Comparison of ENCODE assay signal across 23 mouse cellular contexts in genomic region chr11:75344163-75344562, GRCm38 (mm10). TPM values are rescaled to one million over a fixed set of nuclear protein-coding genes. Genes with fewer than 3 reads are reported as not detected.
DNase-seq lines count a peak whose midpoint lies in the region; ATAC-seq lines count a peak whose summit lies in the region.
"Had no signal": no experiment of that assay in that cellular context is flagged by ENCODE, and none has a peak within 500 bp of the region (broad histone marks: within the 10 kb centered on the region; RNA-seq: fewer than 3 reads in every experiment).

No protein-coding gene starts in this region.

- peaks cover 16% of the 10 kb centered on the region for H3K4me1 ChIP-seq in intestine, embryonic 14.5 days (replicated peaks; ENCODE audit: control insufficient read depth, insufficient read depth, low read length)
- H3K4me1 ChIP-seq in intestine, embryonic 15.5 days (replicated peaks), result peaks cover 22% of the 10 kb centered on the region; the same call in 1 of the 2 replicates
- peaks cover 45% of the 10 kb centered on the region for H3K4me1 ChIP-seq in lung, embryonic 15.5 days

- no peak overlapping the region for H3K4me3 ChIP-seq in intestine, embryonic 14.5 days (ENCODE audit: low read depth, low read length)
- H3K4me3 ChIP-seq in intestine, embryonic 15.5 days (replicated peaks), result no peak overlapping the region
- H3K4me3 ChIP-seq in lung, embryonic 15.5 days, result no peak overlapping the region
- H3K4me3 ChIP-seq: forebrain, embryonic 12.5 days; heart, embryonic 10.5 days; limb, embryonic 13.5 days; neural tube, embryonic 15.5 days had no signal

- no peaks in the 10 kb centered on the region for H3K27me3 ChIP-seq in intestine, embryonic 14.5 days (replicated peaks; ENCODE audit: control insufficient read depth, insufficient read depth, low read length)
- no peaks in the 10 kb centered on the region for H3K27me3 ChIP-seq in intestine, embryonic 15.5 days (replicated peaks)
- no peaks in the 10 kb centered on the region for H3K27me3 ChIP-seq in lung, embryonic 15.5 days
- H3K27me3 ChIP-seq: forebrain, embryonic 12.5 days; limb, embryonic 13.5 days; neural tube, embryonic 15.5 days had no signal

- ATAC-seq in intestine, embryonic 14.5 days (replicated peaks; ENCODE audit: low FRiP score, low TSS enrichment, low read depth), result no peak
- ATAC-seq in intestine, embryonic 15.5 days, result no peak
- ATAC-seq in lung, embryonic 15.5 days (ENCODE audit: borderline replicate concordance, extremely low read depth, low FRiP score, low TSS enrichment), result peak; percentile 16; the same call in 1 of the 2 replicates
- peak; percentile 30 for ATAC-seq in activated CD4-positive, CD25-positive, alpha-beta regulatory T cell, adult 4 months
- ATAC-seq: hindbrain, embryonic 16.5 days had no signal

- no peak overlapping the region for H3K27ac ChIP-seq in intestine, embryonic 14.5 days (ENCODE audit: low read depth)
- H3K27ac ChIP-seq in intestine, embryonic 15.5 days, result no peak overlapping the region
- peak overlapping the region; percentile 71 for H3K27ac ChIP-seq in lung, embryonic 15.5 days
- H3K27ac ChIP-seq: forebrain, embryonic 12.5 days; heart, embryonic 10.5 days; limb, embryonic 13.5 days; macrophage; neural tube, embryonic 15.5 days had no signal

- DNase-seq in intestine, embryonic 14.5 days (ENCODE audit: low spot score), result peak; percentile 37
- DNase-seq in lung, postnatal 25 days (ENCODE audit: low spot score), result no peak
- peak; percentile 8 to 25 for DNase-seq in B cell, adult 2 months
- no peak for DNase-seq in gastrocnemius, postnatal 25 days
- no peak for DNase-seq in embryo, embryonic 10.5 days (ENCODE audit: low spot score)
- DNase-seq: adrenal gland, postnatal 10 days; cerebellum, adult 11 months; cerebellum, postnatal 25 days; gastrocnemius, postnatal 36 days; heart, postnatal 10 days; layer of hippocampus, adult 9-11 months; retina, postnatal 1 day; thymus, adult 2 months had no signal

- WGBS in intestine, embryonic 14.5 days, result 54% methylated on average over 2 of the region's 2 CpGs
- WGBS in intestine, embryonic 15.5 days, result 50% methylated on average over 2 of the region's 2 CpGs
- 44% methylated on average over 2 of the region's 2 CpGs for WGBS in lung, embryonic 15.5 days

- peaks cover 23% of the 10 kb centered on the region for H3K36me3 ChIP-seq in intestine, embryonic 14.5 days (ENCODE audit: control insufficient read depth, insufficient read depth, low read length)
- peaks cover 4% of the 10 kb centered on the region for H3K36me3 ChIP-seq in intestine, embryonic 15.5 days
- peaks cover 25% of the 10 kb centered on the region for H3K36me3 ChIP-seq in lung, embryonic 15.5 days

- H3K9ac ChIP-seq in intestine, embryonic 14.5 days (ENCODE audit: low read length), result no peak overlapping the region
- no peak overlapping the region for H3K9ac ChIP-seq in intestine, embryonic 15.5 days
- no peak overlapping the region for H3K9ac ChIP-seq in lung, embryonic 15.5 days
- H3K9ac ChIP-seq: forebrain, embryonic 12.5 days; limb, embryonic 13.5 days; neural tube, embryonic 15.5 days had no signal

- no peak overlapping the region for H3K4me2 ChIP-seq in intestine, embryonic 14.5 days (ENCODE audit: low read length)
- H3K4me2 ChIP-seq in intestine, embryonic 15.5 days (replicated peaks), result no peak overlapping the region
- peak overlapping the region; percentile 5; the same call in 1 of the 2 replicates for H3K4me2 ChIP-seq in lung, embryonic 15.5 days
- H3K4me2 ChIP-seq: forebrain, embryonic 12.5 days; limb, embryonic 13.5 days; midbrain, embryonic 11.5 days; neural tube, embryonic 15.5 days had no signal

- no peaks in the 10 kb centered on the region for H3K9me3 ChIP-seq in intestine, embryonic 14.5 days (ENCODE audit: control insufficient read depth, low read length)
- no peaks in the 10 kb centered on the region for H3K9me3 ChIP-seq in intestine, embryonic 15.5 days
- H3K9me3 ChIP-seq in lung, embryonic 15.5 days, result no peaks in the 10 kb centered on the region
- H3K9me3 ChIP-seq: forebrain, embryonic 12.5 days; heart, embryonic 10.5 days; limb, embryonic 13.5 days; neural tube, embryonic 15.5 days had no signal

RNA-seq across cellular contexts. Expression of gene Rpa1, which starts 4.0 kb away (rescaled TPM):
- polyA plus RNA-seq in intestine, embryonic 14.5 days (2014; fragmentation: Nextera tagmentation; extraction: Ambion mirVana), result 103 and 116 TPM in 2 replicates
- polyA plus RNA-seq in intestine, embryonic 15.5 days (2015; fragmentation: Nextera tagmentation; extraction: Ambion mirVana), result 86.2 and 100 TPM in 2 replicates
- 169 and 176 TPM in 2 replicates for polyA plus RNA-seq in lung, embryonic 15.5 days (2015; fragmentation: Nextera tagmentation; extraction: Ambion mirVana)
- polyA plus RNA-seq in activated CD4-positive, CD25-positive, alpha-beta regulatory T cell, adult 4 months (2017; shearing (Covaris generic)), result 100 to 1,000 TPM; 209 to 263 TPM
- 10 to 100 TPM; 54.8 to 57.9 TPM for total RNA-seq in gastrocnemius, postnatal 25 days (2021)

RNA-seq across cellular contexts. Expression of gene Smyd4, which starts 4.1 kb away (rescaled TPM):
- polyA plus RNA-seq in intestine, embryonic 14.5 days (2014; fragmentation: Nextera tagmentation; extraction: Ambion mirVana), result 11.6 and 12.5 TPM in 2 replicates
- polyA plus RNA-seq in intestine, embryonic 15.5 days (2015; fragmentation: Nextera tagmentation; extraction: Ambion mirVana), result 9.2 and 9.3 TPM in 2 replicates
- polyA plus RNA-seq in lung, embryonic 15.5 days (2015; fragmentation: Nextera tagmentation; extraction: Ambion mirVana), result 14.4 and 14.6 TPM in 2 replicates
- polyA plus RNA-seq in activated CD4-positive, CD25-positive, alpha-beta regulatory T cell, adult 4 months (2017; shearing (Covaris generic)), result 10 to 100 TPM; 14.0 to 18.7 TPM
- 1 to 10 TPM; 2.5 to 4.4 TPM for total RNA-seq in gastrocnemius, postnatal 25 days (2021)

Comparison
In these comparisons a context has a peak if more than half of its experiments do, and no peak if none do; other contexts are left out.
1. ATAC-seq: peak in lung, embryonic 15.5 days (single experiment) and activated CD4-positive, CD25-positive, alpha-beta regulatory T cell, adult 4 months (single experiment); none in intestine, embryonic 14.5 days (single experiment) and intestine, embryonic 15.5 days (single experiment).
2. DNase-seq: peak in intestine, embryonic 14.5 days (single experiment) and B cell, adult 2 months (2 of 2); none in lung, postnatal 25 days (single experiment), gastrocnemius, postnatal 25 days (single experiment) and embryo, embryonic 10.5 days (single experiment).